Mouse (Mus musculus) brain, embryonic 14.5 days (tissue): Measurements from ENCODE around the gene Olfr488.

Experiments used
- CTCF ChIP-seq: fragments of 200-500 bp; IDR thresholded peaks from 2 replicates; pipeline ENCODE4 v1.5.1; 2012; ENCODE audit warnings: inconsistent platforms, mild to moderate bottlenecking, moderate library complexity, borderline replicate concordance; ENCODE audit not compliant: insufficient read depth, insufficient read length; ENCODE audit errors: extremely low read depth
- POLR2A ChIP-seq: fragments of 200-500 bp; IDR thresholded peaks from 2 replicates; pipeline ENCODE4 v1.6.1; 2012; ENCODE audit warnings: mild to moderate bottlenecking, inconsistent platforms, borderline replicate concordance; ENCODE audit not compliant: poor library complexity, insufficient read depth, insufficient read length, severe bottlenecking; ENCODE audit errors: extremely low read depth

- no peak for TF ChIP-seq POLR2A
- TF ChIP-seq CTCF: no peak
These were observed 24.6 kb downstream of the Olfr488 start for GRCm38 (mm10) chr7:108233551-108233950.
